Mouse (Mus musculus) left cerebral cortex, adult 11 months (tissue): ENCODE measurements around the gene Fam173b.
"Not testable (repeated sequence)": the region's sequence is repeated elsewhere in the genome, so short reads cannot be mapped to it uniquely, and the experiment has no call there.

ENCODE experiments used
- DNase-seq: peaks from one replicate; pipeline ENCODE4 v3.0.0; 2022; ENCODE audit warnings: low spot score

Fam173b gene

DNA sequence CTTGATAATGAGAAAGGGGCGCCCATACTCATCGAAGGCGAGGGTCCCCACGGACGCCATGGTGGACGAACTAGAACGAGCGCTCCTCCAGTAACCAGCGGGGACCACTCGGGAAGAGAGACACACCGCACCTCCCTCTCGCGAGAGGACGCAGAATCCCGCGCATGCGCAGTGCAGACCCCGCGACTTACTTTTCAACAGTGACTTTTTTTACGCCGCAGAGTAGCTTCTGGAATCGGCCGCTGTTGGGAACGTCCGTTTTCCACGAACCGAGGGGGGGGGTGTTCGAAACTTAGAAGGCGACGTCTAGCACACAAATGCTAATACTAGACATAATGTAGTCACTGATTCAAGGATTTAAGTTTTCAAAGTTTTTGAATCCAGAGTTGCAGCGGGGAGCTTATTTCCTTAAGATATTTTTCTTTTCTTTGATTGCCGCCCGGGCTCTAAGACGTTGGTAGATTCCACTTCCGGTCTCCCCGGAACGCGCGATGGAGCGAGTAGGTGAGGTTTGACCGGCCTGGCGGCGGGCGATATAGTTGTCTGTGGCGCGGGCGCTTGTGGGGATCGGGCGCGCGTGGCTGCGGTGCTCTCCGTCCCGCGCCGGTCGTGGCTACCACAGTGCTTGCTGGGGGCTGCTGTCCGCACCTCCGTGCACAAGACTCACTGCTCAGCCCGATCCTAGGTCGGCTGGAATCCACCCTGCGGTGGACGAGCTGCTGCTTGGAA is at the start of gene Fam173b, which contains the start of gene Cct5:
Gene Fam173b (plus strand): TSS at position 207 of the 729 bp plus-strand sequence.
Gene Cct5 (minus strand): TSS at position 159 of the 729 bp plus-strand sequence.
- peak; percentile 96 for DNase-seq

DNA sequence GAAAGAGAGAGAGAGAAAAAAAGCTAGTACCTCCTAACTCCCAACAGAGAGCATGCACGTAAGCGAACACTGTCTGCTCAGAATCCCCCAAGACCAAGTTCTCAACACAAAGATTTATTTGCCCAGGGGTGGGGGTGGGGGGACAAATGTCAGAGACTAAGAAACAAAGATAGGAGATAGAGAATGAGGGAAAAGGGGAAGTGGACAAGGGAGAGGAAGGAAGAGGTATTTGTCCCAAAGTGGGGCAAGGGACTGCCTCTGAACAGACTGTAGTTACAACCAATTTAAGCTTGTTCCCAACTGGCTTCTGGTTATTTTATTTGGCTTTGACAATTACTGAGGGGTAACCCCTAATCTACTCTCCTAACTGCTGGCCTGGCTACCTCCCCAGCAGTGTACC is 46.8 kb upstream of the Fam173b start:
- no peak for DNase-seq

DNA sequence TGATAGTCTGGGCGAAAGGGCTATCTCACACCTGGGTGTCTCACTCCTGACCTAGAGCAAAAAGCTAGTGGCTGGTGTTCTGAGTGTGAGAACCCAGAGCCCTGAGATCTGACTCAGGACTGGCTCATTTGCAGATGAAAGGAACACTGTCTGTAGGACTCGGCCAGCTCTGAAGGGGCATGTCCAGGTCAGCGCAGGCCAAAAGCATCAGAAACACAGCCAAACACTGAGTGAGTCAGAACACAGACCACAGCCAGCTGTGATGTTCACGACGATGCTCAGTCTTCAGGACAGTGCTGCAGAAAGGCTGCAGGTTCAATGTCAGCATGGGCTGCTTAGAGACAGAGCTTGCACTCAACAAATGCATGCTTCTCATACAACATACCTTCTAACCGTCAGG is 40.3 kb upstream of the Fam173b start:
- no peak for DNase-seq

DNA sequence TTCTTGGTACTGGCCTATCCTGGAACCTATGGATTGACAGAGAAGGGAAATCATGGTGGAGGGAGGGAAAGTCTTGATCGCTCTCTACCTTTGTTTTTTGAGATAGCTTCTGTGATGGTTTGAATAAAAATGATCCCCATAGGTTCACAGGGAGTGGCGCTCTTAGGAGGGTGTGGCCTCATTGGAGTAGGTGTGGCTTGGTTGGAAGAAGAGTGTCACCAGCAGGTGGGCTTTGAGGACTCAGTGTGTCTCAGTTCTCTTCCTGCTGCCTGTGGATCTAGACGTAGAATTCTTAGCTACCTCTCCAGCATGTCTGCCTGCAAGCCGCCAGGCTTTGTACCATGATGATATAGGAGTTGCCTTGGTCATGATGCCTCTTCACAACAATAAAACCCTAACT is 39.7 kb upstream of the Fam173b start:
- no peak for DNase-seq

DNA sequence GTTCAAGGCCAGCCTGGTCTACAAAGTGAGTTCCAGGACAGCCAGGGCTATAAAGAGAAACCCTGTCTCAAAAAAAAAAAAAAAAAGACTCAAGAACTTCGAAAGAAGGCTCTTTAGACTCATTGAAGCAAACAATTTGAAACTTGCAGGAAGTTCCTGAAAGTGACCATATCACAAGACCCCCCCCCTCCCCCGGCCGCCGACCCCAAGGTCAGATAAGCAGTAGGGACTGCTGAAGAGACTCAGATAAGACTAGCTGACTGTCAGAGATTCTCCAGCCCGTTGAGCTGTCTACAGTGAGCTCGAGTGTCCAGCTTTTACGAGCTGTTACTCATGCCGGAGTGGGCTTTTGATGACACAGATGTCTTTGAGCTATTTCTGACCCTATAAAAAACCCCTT is 38.8 kb upstream of the Fam173b start:
- DNase-seq, result no peak

DNA sequence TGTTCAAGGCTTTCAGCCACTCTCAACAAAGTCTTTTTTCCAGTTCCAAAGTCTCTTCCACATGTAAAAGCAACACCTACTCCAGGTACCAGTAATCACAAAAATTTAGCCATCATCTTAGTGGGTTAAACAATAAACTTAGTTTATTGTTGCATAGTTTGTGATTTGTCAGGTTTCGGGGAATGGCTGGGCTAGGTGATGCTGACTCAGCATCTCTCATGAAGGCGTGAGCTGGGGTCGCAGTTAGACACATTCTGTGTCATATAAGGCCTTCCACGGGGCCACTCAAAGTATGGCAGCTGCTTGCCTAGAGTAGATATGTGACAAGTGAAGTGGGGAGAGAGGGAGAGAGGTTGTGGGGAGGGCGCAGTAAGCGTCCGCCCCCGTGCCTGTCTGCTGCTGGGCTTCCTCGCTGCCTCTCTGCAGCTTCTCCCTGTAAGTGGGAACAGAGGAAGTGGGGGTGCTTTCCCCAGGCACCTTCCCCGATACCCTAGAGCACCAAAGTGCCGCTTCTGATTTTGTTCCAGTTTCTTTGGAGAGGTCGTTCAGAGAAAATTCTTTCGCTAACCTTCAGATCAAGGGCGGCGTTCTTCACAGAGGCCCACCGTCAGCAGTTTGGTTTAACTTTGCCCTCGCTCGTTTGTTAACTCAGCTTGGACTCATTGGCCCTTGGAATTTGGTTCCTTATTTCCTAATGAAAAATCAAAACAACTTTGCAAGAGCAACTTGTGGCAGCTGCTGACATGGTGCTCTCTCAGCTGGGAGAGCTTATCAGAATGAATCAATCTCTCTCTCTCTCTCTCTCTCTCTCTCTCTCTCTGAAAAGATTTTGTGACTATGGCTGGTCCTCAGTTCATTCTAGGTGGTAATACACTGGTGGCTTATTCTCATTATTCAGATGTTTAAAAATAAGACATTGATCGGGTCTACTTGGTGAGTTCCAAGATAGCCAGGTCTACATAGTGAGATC is 37.8 kb upstream of the Fam173b start:
- no peak for DNase-seq

DNA sequence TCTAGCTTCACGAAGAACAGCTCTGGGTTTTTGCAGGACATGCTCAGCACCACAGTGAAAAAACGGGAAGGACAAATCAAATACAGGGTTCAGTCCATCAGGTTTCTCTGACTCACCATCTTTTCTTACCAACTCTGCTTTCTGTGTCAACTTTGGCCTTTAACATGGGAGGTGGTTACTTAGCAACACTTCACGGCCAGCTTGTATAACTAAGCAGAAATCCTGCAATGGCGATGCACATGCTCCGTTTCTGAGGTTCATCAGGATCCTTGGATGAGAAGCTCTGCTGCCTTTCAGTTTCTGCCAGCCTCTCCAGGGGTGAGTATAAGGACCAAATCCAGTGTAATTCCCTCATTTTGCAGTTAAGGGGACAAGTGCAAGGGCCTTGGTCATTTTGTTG is 36.5 kb upstream of the Fam173b start, which contains the start of gene Cmbl:
Gene Cmbl (plus strand): TSS at position 206 of the 400 bp plus-strand sequence.
- no peak for DNase-seq

DNA sequence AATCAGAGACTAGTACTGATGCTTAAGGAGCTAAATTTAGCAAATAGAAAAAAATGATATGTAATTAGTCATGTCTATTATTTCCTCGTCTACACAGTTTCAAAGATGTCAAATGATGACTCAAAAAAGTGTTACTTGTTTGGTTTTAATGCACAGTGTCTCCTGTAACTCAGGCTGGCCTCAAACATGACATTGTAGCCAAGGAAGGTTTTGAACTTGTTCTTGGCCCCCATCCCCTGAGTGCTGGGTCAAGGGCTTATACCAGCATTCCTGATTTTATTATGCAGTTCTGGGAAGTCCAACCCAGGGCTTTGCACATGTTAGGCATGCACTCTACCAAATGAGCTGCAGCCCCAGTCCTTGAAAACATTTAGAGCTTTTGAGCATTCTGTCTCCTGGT is 35.9 kb upstream of the Fam173b start:
- DNase-seq, result no peak

DNA sequence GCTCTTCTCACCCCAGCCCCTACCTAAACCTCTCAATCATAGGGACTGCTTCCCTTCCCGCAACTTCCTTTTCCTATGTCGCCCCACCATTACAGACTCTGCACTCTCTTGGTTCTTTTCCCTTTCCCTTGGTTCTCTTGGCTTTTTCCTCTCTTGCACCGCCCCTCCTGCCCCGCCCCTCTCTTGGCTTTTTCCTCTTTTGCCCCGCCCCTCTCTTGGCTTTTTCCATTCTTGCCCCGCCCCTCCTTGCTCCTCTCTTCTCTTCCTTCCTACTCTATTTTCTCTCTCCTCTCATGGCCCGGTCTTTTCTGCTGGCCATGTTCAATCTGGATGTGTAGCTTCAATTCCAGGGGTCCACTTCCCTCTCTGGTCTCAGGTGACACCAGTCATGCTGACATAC is 34.2 kb upstream of the Fam173b start:
- no peak for DNase-seq

DNA sequence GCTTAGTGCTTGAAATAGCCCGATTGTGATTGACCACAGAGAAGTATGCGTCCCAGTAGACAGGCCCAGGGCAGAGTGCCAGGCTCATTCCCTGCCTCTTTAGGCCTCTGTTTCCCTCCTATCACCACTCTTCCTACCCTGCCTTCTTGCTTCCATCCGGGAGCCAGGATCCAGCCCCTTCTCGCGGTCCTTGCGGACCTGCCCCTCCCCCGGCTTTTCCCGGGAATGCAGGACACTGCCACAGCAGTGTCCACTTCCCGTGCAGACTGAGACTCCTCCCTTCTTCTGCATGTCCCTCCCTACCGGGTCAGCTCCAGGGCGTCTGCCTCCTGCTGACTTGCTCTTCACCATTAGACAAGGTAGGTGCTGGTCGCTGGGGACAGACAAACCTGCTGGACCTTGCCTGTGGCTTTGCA is 33.1 kb upstream of the Fam173b start:
- DNase-seq, result no peak

DNA sequence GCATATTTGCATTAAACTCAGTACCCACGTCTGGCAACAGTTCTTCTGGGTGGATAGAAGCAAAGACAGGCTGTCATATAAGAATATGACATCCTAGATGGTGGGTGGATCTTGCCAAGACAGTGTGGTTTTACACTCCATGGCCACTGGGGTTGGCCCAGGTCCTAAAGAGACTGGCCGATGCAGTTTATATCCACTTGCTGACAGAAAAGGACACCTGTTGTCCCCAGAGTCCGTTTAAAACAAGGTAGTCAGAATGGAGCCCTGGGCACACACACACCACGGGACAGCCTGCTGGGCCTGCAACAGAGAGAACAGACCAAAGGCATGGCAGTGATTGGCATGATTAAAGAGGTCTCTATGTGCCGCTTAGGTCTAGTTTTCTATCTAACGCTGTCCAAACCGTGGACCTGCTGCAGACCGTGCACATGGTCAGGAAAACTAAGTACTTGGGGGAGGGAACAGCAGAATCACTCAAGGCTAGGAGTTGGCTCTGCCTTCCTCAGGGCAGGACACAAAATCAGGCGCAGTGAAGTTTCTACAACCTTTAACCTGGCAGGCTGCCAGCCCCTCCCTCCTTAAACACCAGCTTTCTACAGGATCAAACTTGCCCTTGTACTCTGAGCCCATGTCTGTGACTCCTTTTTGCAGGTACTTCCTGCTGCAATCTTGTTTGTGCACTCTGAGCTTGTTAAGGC is 32.2 kb upstream of the Fam173b start:
- no peak for DNase-seq

DNA sequence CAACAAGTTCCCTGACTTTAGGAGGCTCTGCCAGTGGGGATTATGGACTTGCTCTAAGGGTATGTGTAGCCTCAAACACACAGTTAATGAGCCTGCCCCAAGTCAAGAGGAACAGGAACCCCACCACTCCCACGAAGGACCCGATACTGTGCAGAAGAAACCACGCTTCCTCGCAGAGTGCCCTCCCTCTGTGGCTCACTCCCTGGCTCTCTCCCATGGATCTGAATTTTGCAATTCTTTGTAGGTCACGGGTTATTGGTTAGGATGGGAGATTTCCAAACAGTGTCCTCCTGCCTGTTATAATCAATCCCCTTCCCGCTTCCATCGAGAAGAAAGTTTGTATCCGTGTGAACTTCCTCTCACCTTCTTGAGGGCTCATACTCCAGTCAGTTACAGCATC is 30.7 kb upstream of the Fam173b start:
- no peak for DNase-seq

DNA sequence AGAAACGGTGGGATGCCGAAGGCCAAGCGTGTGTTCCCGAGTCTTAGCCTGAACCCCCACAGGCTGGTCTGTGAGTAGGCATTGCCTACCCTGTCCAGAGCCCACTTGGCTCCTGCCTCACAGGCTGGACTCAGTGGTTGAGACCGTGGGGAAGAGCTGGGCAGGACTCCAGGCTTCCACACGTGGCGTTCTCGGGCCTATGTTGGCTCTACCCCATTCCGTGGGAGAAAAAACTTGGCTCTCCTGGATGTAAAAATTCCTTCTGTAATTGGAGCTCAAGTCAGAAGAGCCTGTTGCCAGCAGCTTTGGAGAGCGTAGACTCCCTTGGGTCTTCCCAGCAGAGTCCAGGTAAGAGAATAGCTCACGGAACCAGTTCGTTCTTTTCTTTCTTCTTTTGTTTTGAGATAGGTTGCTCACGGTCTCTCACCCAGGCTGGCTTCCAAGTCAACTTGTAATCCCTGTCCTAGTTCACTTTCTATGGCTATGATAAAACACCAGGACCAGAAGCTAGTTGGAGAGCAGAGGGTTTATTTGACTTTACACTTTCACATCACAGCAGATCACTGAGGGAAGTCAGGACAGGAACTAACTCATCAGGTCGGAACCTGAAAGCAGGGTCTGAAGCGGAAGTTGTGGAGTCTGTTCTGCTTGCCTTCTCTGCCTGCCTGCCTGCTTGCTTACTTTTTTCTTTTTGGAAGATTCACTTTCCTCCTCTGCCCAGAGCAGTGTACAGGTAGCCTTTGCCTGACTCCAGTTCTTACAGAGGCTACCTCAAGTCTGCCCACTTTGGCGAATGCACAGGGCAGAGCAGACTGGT is 29.5 kb upstream of the Fam173b start:
- no peak for DNase-seq

DNA sequence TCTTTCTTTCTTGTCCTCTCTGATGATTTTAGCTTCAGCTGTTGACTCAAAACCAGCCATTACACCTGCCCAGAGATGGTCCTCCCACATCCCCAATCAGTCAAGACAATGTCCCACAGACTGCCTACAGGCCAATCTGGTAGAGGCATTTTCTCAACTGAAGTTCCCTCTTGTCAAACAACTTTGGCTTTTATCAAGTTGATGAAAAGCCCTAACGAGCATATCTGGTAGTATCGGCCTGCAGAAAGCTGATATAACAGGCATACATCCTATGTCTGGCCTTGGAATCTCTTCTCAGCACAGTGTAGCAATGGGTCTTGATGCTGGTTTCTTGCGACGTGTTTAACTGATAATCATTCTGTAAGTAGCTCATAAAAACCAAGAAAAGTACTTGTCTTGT is 28.4 kb upstream of the Fam173b start:
- no peak for DNase-seq

DNA sequence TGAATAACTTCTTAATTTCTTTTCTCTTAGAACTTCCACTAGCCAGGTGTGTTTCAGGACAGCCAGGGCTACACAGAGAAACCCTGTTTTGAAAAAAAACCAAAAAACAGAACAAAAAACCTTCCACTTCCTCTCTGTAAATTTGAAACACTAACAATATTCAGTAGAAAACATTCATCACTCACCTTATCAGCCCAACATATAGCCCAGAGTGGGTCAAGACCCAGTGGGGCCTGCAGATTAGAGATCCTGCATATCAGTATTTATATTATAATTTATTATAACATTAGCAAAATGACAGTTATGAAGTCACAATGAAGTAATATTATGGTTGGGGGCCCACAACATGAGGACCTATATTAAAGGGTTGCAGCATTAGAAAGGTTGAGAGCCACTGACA is 28.0 kb upstream of the Fam173b start:
- no peak for DNase-seq

DNA sequence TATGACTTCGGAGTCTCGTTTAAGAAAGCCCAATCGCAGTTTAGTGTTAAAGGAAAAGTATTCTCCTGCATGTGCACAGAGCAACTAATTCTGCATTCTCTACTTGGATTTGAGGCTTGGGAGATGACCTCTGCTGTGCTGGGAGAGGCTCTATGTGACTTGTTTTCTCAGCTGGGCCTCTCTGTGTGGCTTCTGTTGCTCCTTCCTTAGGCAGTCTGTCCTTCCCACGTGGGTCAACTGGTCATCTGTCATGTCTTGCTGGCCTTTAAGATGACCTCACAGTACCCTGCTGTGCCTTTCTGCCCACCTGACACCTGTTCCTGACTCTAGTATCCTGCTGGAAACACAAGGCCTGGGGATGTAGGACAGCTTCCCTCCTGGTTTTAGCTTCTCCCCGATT is 25.6 kb upstream of the Fam173b start:
- no peak for DNase-seq

DNA sequence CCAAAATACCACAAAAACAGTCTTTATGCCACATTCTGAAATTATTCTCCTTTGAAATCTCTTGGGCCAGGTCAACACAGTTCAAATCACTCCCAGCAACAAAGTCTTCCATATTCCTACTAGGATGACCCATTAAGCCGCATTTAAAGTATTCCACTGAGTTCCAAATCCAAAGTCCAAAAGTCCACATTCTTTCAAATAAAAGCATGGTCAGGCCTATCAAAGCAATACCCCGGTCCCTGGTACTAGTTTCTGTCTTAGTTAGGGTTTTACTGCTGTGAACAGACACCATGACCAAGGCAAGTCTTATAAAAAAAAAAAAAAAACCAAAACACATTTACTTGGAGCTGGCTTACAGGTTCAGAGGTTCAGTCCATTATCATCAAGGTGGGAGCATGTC is 20.6 kb upstream of the Fam173b start:
- not testable (repeated sequence) for DNase-seq

DNA sequence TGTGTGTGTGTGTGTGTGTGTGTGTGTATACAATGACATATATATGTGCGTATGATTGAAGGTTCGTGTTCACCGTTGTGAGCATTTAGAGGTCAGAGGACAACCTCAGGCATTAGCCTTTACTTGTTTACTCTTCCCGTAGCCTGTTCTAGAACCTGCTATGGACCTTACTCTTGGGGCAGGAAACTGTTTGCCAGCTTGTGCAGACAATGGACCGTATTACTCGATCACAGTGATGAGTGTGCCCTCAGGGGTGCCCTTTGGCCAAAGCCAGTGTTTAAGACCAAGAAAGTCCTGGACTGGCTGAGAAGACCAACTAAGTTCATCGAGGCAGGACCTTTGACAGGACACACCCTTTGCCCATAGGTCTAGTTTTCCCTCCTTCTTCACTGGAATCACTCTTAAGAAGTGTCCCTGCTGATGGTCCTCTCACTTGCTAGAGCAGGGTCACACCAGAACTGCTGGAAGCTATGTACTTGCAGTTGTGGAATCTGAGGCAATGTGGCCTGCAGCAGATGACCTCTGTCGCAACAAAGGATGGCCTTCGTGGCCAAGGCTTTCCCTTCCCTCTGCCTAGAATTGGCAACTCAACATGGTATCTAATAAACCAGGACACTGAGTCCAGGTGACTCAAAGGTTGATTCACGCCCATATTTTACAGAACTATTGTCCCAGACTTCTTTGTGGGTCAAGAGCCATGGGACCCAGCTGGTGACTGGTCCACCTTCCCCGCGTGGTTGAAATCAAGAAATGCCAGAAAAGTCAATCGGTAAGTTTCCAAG is 18.2 kb upstream of the Fam173b start:
- no peak for DNase-seq

DNA sequence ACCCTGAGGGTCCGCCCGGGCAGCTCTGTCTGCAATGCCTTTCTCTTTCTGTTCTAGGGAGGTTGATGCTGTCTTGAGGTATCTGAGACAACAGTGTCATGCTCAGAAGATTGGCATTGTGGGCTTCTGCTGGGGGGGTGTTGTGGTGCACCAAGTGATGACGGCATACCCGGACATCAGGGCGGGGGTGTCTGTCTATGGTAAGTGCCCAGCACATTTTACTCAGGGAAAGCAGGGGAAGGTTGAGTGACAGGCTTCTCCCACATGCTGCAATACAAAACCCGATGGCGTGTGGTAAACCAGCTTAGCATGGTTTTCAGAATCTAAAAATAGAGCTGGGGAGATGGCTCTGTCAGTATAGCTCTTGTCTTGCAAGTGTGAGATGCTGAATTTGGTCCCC is 16.4 kb upstream of the Fam173b start:
- no peak for DNase-seq

DNA sequence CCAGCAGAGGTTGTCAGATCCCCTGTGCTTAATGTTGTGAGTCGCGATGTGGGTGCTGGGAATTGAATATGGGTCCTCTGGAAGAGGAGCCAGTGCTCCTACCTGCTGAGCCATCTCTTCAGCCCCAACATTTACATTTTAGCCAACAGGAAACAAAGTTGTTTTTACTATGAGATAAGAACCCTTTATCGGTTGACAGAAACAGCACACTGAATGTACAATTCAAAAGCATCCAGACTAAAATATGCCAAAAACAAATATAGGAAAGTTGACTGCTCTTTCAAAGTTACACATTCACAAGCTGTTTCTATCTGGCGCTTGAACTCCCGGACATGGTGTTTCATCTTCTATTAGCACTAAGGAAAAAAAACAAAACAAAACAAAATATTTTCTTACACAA is 15.6 kb upstream of the Fam173b start:
- no peak for DNase-seq

DNA sequence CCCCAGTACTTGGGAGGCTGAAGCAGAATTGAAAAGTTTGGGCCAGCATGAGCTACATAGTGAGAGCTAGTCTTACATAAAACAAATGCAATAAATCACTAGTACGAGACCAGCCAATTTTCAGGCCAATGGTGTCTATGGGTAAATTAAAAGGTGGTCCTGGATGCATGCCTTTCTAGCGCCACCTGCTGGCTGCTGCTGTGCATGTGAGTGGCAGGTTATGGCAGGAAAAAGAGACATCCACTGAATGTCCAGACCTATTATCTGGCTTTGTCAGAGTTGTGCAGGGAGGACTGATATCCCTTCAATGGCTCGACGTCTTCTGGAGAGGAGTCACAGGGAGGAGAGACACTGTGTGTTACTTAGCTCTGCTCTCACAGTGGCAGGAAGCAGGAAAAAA is 15.1 kb upstream of the Fam173b start:
- peak; percentile 84 for DNase-seq
